Mouse (Mus musculus): Measurements from ENCODE around the gene Gm21985. TPM values are rescaled to one million over a fixed set of nuclear protein-coding genes. Genes with fewer than 3 reads are reported as not detected.

The Gm21985 gene
- total and polyA plus RNA-seq, 3 experiments, result 0.51 TPM; not detected in 2

DNA sequence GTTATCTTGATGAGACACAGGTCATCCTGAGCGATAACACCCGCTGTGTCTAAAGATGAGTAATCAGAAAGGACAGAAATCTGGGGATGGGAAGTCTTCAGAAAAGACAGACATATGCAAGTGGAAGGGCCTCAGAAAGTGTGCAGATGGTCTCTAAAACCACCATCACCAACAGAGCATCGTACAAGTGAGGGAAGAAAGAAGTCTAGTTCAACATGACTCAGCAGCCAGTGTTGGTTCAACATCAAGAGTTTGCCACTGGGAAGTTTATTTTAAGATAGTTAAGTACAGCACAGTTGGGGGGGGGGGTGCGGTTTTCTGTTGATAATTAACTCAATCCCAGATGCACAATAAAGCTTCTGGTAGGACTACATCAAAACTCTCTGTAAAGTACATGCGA, 45.2 kb upstream of the Gm21985 start:
- in situ Hi-C loops (cut with MboI; ENCODE audit: low pct_ligation_motif_present, low pct_unique_long_range_greater_than_20kb, low sequenced_read_pairs) (no loop called here), dilution Hi-C loops (cut with MboI; ENCODE audit: extremely low pct_ligation_motif_present, extremely low pct_unique_long_range_greater_than_20kb, low sequenced_read_pairs) (no loop called here)
- H3K79me2 ChIP-seq (replicated peaks; ENCODE audit: control insufficient read depth, extremely low read depth, insufficient read depth, poor library complexity, severe bottlenecking), result no peaks in the 10 kb centered on the region

GRCm38 (mm10) chr2:112222607-112223006, 43.5 kb upstream of the Gm21985 start:
- dilution Hi-C loops (cut with MboI; ENCODE audit: extremely low pct_ligation_motif_present, extremely low pct_unique_long_range_greater_than_20kb, low sequenced_read_pairs) (no loop called here), in situ Hi-C loops (cut with MboI; ENCODE audit: low pct_ligation_motif_present, low pct_unique_long_range_greater_than_20kb, low sequenced_read_pairs) (no loop called here)
- H3K9ac ChIP-seq (ENCODE audit: insufficient read depth, low read depth), result no peak overlapping the region
- 0 out of 4 replicates have a peak, but pooled peaks cover 0 to 2% of the 10 kb centered on the region in 2 experiments for H3K4me1 ChIP-seq (ENCODE audit: control insufficient read depth in 1 of 2, insufficient read depth in 2 of 2)
- no peak overlapping the region for H3K27ac ChIP-seq (ENCODE audit: insufficient read depth, low read depth)
- H3K4me2 ChIP-seq (ENCODE audit: insufficient read depth, low read depth, poor library complexity, severe bottlenecking), result no peak overlapping the region
- H3K79me2 ChIP-seq (replicated peaks; ENCODE audit: control insufficient read depth, extremely low read depth, insufficient read depth, poor library complexity, severe bottlenecking), result no peaks in the 10 kb centered on the region
- TF ChIP-seq ZC3H11A (IDR thresholded peaks at IDR 0.05; ENCODE audit: low read depth, low read length), result no peak
- TF ChIP-seq MEF2A (IDR thresholded peaks at IDR 0.05; ENCODE audit: borderline replicate concordance, low read depth, low read length), result no peak
- no peak for TF ChIP-seq BHLHE40 (IDR thresholded peaks at IDR 0.05; ENCODE audit: low read depth, low read length)
- TF ChIP-seq MYC (IDR thresholded peaks at IDR 0.05; ENCODE audit: low read depth, low read length), result no peak
- TF ChIP-seq SIN3A (IDR thresholded peaks at IDR 0.05; ENCODE audit: low read length), result no peak
- no peak for TF ChIP-seq GABPA (IDR thresholded peaks at IDR 0.05; ENCODE audit: insufficient replicate concordance, low read depth, low read length)
- no peak for TF ChIP-seq JUN (IDR thresholded peaks at IDR 0.05; ENCODE audit: insufficient read depth, low read depth, low read length)
- TF ChIP-seq MAFK (IDR thresholded peaks at IDR 0.05; ENCODE audit: insufficient replicate concordance, low read length), result no peak
- no peak for TF ChIP-seq PAX5 (IDR thresholded peaks at IDR 0.05; ENCODE audit: low read length)
- no peak for TF ChIP-seq NRF1 (IDR thresholded peaks at IDR 0.05; ENCODE audit: low read depth, low read length)
- TF ChIP-seq USF1 (IDR thresholded peaks at IDR 0.05; ENCODE audit: low read depth, low read length), result no peak
- TF ChIP-seq CTCF (conservative IDR thresholded peaks at IDR 0.05 in 1 of 2, IDR thresholded peaks at IDR 0.05 in 1 of 2; ENCODE audit: low read depth in 2 of 2, low read length in 2 of 2), result no peak
- no peak for TF ChIP-seq ZMIZ1 (IDR thresholded peaks at IDR 0.05; ENCODE audit: low read depth, low read length)
- no peak for TF ChIP-seq KAT2A (IDR thresholded peaks at IDR 0.05; ENCODE audit: insufficient replicate concordance, low read length)
- no peak for TF ChIP-seq POLR2AphosphoS2 (IDR thresholded peaks at IDR 0.05; ENCODE audit: low read depth, low read length)
- no peak for TF ChIP-seq MAX (IDR thresholded peaks at IDR 0.05; ENCODE audit: low read length)
- no peak for TF ChIP-seq MXI1 (IDR thresholded peaks at IDR 0.05; ENCODE audit: low read depth, low read length)
- no peak for TF ChIP-seq RCOR1 (conservative IDR thresholded peaks at IDR 0.05; ENCODE audit: low read depth, low read length)
- no peak for TF ChIP-seq POLR2A (IDR thresholded peaks at IDR 0.05; ENCODE audit: low read depth, low read length)
- TF ChIP-seq IRF4 (IDR thresholded peaks at IDR 0.05; ENCODE audit: low read depth, low read length), result no peak
- no peak for DNase-seq (ENCODE audit: extremely low read depth)
- H3K36me3 ChIP-seq (replicated peaks in 1 of 2; ENCODE audit: control insufficient read depth in 1 of 2, insufficient read depth in 1 of 2, low read length in 1 of 2), result no peaks in the 10 kb centered on the region
- H3K9me3 ChIP-seq (replicated peaks; ENCODE audit: low read length), result no peaks in the 10 kb centered on the region
- no peak overlapping the region for H3K4me3 ChIP-seq (replicated peaks in 1 of 3; ENCODE audit: low read depth in 2 of 3, low read length in 2 of 3, poor library complexity in 1 of 3)
- no peaks in the 10 kb centered on the region for H3K27me3 ChIP-seq (replicated peaks)

More for the DNA sequence above, 45.2 kb upstream of the Gm21985 start:
- H3K36me3 ChIP-seq (replicated peaks in 1 of 2; ENCODE audit: control insufficient read depth in 1 of 2, insufficient read depth in 1 of 2, low read length in 1 of 2), result no peaks in the 10 kb centered on the region
- H3K4me1 ChIP-seq (ENCODE audit: control insufficient read depth in 1 of 2, insufficient read depth in 2 of 2), result 0 out of 4 replicates have a peak, but pooled peaks cover 0 to 2% of the 10 kb centered on the region in 2 experiments
- no peaks in the 10 kb centered on the region for H3K9me3 ChIP-seq (replicated peaks; ENCODE audit: low read length)
- H3K4me2 ChIP-seq (ENCODE audit: insufficient read depth, low read depth, poor library complexity, severe bottlenecking), result no peak overlapping the region
- no peak for DNase-seq (ENCODE audit: extremely low read depth)
- H3K4me3 ChIP-seq (replicated peaks in 1 of 3; ENCODE audit: low read depth in 2 of 3, low read length in 2 of 3, poor library complexity in 1 of 3), result no peak overlapping the region
- H3K27ac ChIP-seq (ENCODE audit: insufficient read depth, low read depth), result no peak overlapping the region
- no peaks in the 10 kb centered on the region for H3K27me3 ChIP-seq (replicated peaks)
- H3K9ac ChIP-seq (ENCODE audit: insufficient read depth, low read depth), result no peak overlapping the region
- TF ChIP-seq POLR2AphosphoS2 (IDR thresholded peaks at IDR 0.05; ENCODE audit: low read depth, low read length) (no peak), ETS1 (conservative IDR thresholded peaks at IDR 0.05; ENCODE audit: low read depth, low read length) (no peak), MYC (IDR thresholded peaks at IDR 0.05; ENCODE audit: low read depth, low read length) (no peak), KAT2A (IDR thresholded peaks at IDR 0.05; ENCODE audit: insufficient replicate concordance, low read length) (no peak), HCFC1 (IDR thresholded peaks at IDR 0.05; ENCODE audit: low read depth, low read length) (no peak), SIN3A (IDR thresholded peaks at IDR 0.05; ENCODE audit: low read length) (no peak), UBTF (IDR thresholded peaks at IDR 0.05; ENCODE audit: low read depth, low read length) (no peak), EP300 (IDR thresholded peaks at IDR 0.05; ENCODE audit: low read length) (no peak), ZC3H11A (IDR thresholded peaks at IDR 0.05; ENCODE audit: low read depth, low read length) (no peak), MXI1 (IDR thresholded peaks at IDR 0.05; ENCODE audit: low read depth, low read length) (no peak), USF2 (conservative IDR thresholded peaks at IDR 0.05; ENCODE audit: low read depth, low read length) (no peak), ZNF384 (IDR thresholded peaks at IDR 0.05; ENCODE audit: low read depth, low read length) (no peak), BHLHE40 (IDR thresholded peaks at IDR 0.05; ENCODE audit: low read depth, low read length) (no peak), TBP (conservative IDR thresholded peaks at IDR 0.05; ENCODE audit: low read depth, low read length) (no peak), JUN (IDR thresholded peaks at IDR 0.05; ENCODE audit: insufficient read depth, low read depth, low read length) (no peak)
